Mouse (Mus musculus): ENCODE data around the gene Ddost.

Gene Ddost

GRCm38 (mm10) chr4:138304340-138305104 lies at the start of gene Ddost:
Gene Ddost (plus strand): TSS chr4:138304730.
- peak; percentile 96 to 97 for DNase-seq

GRCm38 (mm10) chr4:138257116-138257687 lies 47.3 kb upstream of the Ddost start:
- DNase-seq = peak in 1 of 2 experiments; percentile 14

- DNase-seq = no peak
Measured at GRCm38 (mm10) chr4:138258663-138259062, 45.9 kb upstream of the Ddost start.

- no peak for DNase-seq
Measured at GRCm38 (mm10) chr4:138259482-138259881, 45.0 kb upstream of the Ddost start.

GRCm38 (mm10) chr4:138261843-138262681 lies 42.5 kb upstream of the Ddost start:
- peak; percentile 94 to 97 for DNase-seq

- DNase-seq = no peak
Measured at GRCm38 (mm10) chr4:138267869-138268268, 36.7 kb upstream of the Ddost start.

- DNase-seq = no peak
Measured at GRCm38 (mm10) chr4:138272011-138272997, 32.2 kb upstream of the Ddost start.

- DNase-seq = no peak
Measured at GRCm38 (mm10) chr4:138278346-138278745, 26.2 kb upstream of the Ddost start.

GRCm38 (mm10) chr4:138282834-138283233 lies 21.7 kb upstream of the Ddost start:
- peak; percentile 79 to 84 for DNase-seq

- DNase-seq = no peak
Measured at GRCm38 (mm10) chr4:138286411-138286810, 18.1 kb upstream of the Ddost start.

- no peak for DNase-seq
Measured at GRCm38 (mm10) chr4:138288691-138289090, 15.8 kb upstream of the Ddost start.

- DNase-seq = no peak
Measured at GRCm38 (mm10) chr4:138292028-138292427, 12.5 kb upstream of the Ddost start.

- DNase-seq = no peak
Measured at GRCm38 (mm10) chr4:138293261-138293948, 11.1 kb upstream of the Ddost start.

GRCm38 (mm10) chr4:138293949-138294550 lies 10.5 kb upstream of the Ddost start:
- DNase-seq = no peak

GRCm38 (mm10) chr4:138301271-138301780 lies 3.2 kb upstream of the Ddost start:
- no peak for DNase-seq

- no peak for DNase-seq
Measured at GRCm38 (mm10) chr4:138303011-138303410, 1.5 kb upstream of the Ddost start.

- peak; percentile 24 to 34 for DNase-seq
Measured at GRCm38 (mm10) chr4:138303742-138304141, 788 bp upstream of the Ddost start.

GRCm38 (mm10) chr4:138307025-138307424 lies 2.5 kb downstream of the Ddost start:
- DNase-seq = no peak

GRCm38 (mm10) chr4:138307739-138308138 lies 3.2 kb downstream of the Ddost start:
- DNase-seq = no peak

GRCm38 (mm10) chr4:138310311-138310910 lies 5.9 kb downstream of the Ddost start:
- no peak for DNase-seq

- DNase-seq = peak; percentile 70 to 74
Measured at GRCm38 (mm10) chr4:138311595-138311994, 7.1 kb downstream of the Ddost start.

Data from B cell, adult 2 months (primary cell).